Mouse (Mus musculus) CH12.LX (cell line): Measurements from ENCODE around the gene Ntm. TPM values are rescaled to one million over a fixed set of nuclear protein-coding genes. Genes with fewer than 3 reads are reported as not detected.

Source experiments
- DNase-seq: peaks from one replicate; pipeline ENCODE4 v3.0.0-alpha.2; 2013; ENCODE audit errors: extremely low read depth
- H3K27ac ChIP-seq: 2 replicates; pipeline ENCODE4 v1.5.1; 2012; ENCODE audit warnings: low read depth, mild to moderate bottlenecking, control low read depth, moderate library complexity; ENCODE audit not compliant: insufficient read depth
- H3K27me3 ChIP-seq: replicated peaks from 2 replicates; pipeline ENCODE3; 2012; ENCODE audit warnings: inconsistent platforms
- H3K36me3 ChIP-seq, 2 experiments: replicated peaks in 1 of 2; 2 replicates each; pipeline versions ENCODE3 to v1.6.1; 2012; ENCODE audit warnings: inconsistent platforms in 1 of 2, low read length in 1 of 2, mild to moderate bottlenecking in 1 of 2, mixed read lengths in 1 of 2, moderate library complexity in 1 of 2; ENCODE audit not compliant: control insufficient read depth in 1 of 2, insufficient read depth in 1 of 2
- H3K4me1 ChIP-seq, 2 experiments: 2 replicates each; pipeline ENCODE4 v1.6.1; 2012; ENCODE audit warnings: inconsistent platforms in 1 of 2, moderate library complexity in 1 of 2; ENCODE audit not compliant: insufficient read depth in 2 of 2, control insufficient read depth in 1 of 2
- H3K4me2 ChIP-seq: 2 replicates; pipeline ENCODE4 v1.6.1; 2012; ENCODE audit warnings: low read depth, mild to moderate bottlenecking, control low read depth; ENCODE audit not compliant: poor library complexity, insufficient read depth, severe bottlenecking
- H3K4me3 ChIP-seq, 3 experiments: fragments of 150-350 bp in 1 of 3; sonication (generic) in 1 of 3; replicated peaks in 1 of 3; 2 replicates each; pipeline versions ENCODE3 to v1.5.1; 2011 to 2012; ENCODE audit warnings: low read depth in 2 of 3, low read length in 2 of 3, mild to moderate bottlenecking in 2 of 3, moderate library complexity in 2 of 3, control low read depth in 1 of 3, improper control_type of control experiment in 1 of 3, inconsistent platforms in 1 of 3, mixed read lengths in 1 of 3; ENCODE audit not compliant: poor library complexity in 1 of 3
- H3K79me2 ChIP-seq: replicated peaks from 2 replicates; pipeline ENCODE4 v1.6.1; 2012; ENCODE audit warnings: mild to moderate bottlenecking, moderate library complexity; ENCODE audit not compliant: control insufficient read depth, poor library complexity, insufficient read depth, severe bottlenecking; ENCODE audit errors: extremely low read depth
- H3K9ac ChIP-seq: 2 replicates; pipeline ENCODE4 v1.6.1; 2012; ENCODE audit warnings: low read depth, mild to moderate bottlenecking, control low read depth, moderate library complexity; ENCODE audit not compliant: insufficient read depth
- H3K9me3 ChIP-seq: replicated peaks from 2 replicates; pipeline ENCODE3; 2012; ENCODE audit warnings: low read length, inconsistent platforms, mixed read lengths
- CHD1 ChIP-seq: IDR thresholded peaks from 2 replicates; pipeline ENCODE4 v1.6.1; 2012; ENCODE audit warnings: low read depth, low read length, improper control_type of control experiment, inconsistent platforms
- ETS1 ChIP-seq: conservative IDR thresholded peaks from 2 replicates; pipeline ENCODE4 v1.6.1; 2012; ENCODE audit warnings: low read depth, mild to moderate bottlenecking, inconsistent platforms, low read length, improper control_type of control experiment, moderate library complexity
- IRF4 ChIP-seq: IDR thresholded peaks from 2 replicates; pipeline ENCODE4 v1.6.1; 2014; ENCODE audit warnings: low read depth, mild to moderate bottlenecking, inconsistent platforms, low read length, improper control_type of control experiment
- JUN ChIP-seq: IDR thresholded peaks from 2 replicates; pipeline ENCODE4 v1.6.1; 2011; ENCODE audit warnings: low read depth, mild to moderate bottlenecking, low read length, improper control_type of control experiment, moderate library complexity; ENCODE audit not compliant: insufficient read depth
- MXI1 ChIP-seq: IDR thresholded peaks from 2 replicates; pipeline ENCODE4 v1.6.1; 2011; ENCODE audit warnings: mild to moderate bottlenecking, low read depth, low read length, improper control_type of control experiment
- NRF1 ChIP-seq: IDR thresholded peaks from 2 replicates; pipeline ENCODE4 v1.6.1; 2014; ENCODE audit warnings: low read depth, mild to moderate bottlenecking, inconsistent platforms, low read length, improper control_type of control experiment, moderate library complexity
- POLR2A ChIP-seq: IDR thresholded peaks from 2 replicates; pipeline ENCODE4 v1.6.1; 2011; ENCODE audit warnings: low read depth, mild to moderate bottlenecking, improper control_type of control experiment, low read length
- POLR2AphosphoS2 ChIP-seq: IDR thresholded peaks from 2 replicates; pipeline ENCODE4 v1.6.1; 2011; ENCODE audit warnings: low read depth, low read length, improper control_type of control experiment
- SIN3A ChIP-seq: IDR thresholded peaks from 2 replicates; pipeline ENCODE4 v1.6.1; 2012; ENCODE audit warnings: low read length, improper control_type of control experiment, inconsistent platforms
- USF1 ChIP-seq: IDR thresholded peaks from 2 replicates; pipeline ENCODE4 v1.6.1; 2014; ENCODE audit warnings: low read depth, mild to moderate bottlenecking, inconsistent platforms, low read length, improper control_type of control experiment
- ZKSCAN1 ChIP-seq: IDR thresholded peaks from 2 replicates; pipeline ENCODE4 v1.6.1; 2012; ENCODE audit warnings: low read depth, inconsistent platforms, low read length, improper control_type of control experiment, borderline replicate concordance
- ZMIZ1 ChIP-seq: IDR thresholded peaks from 2 replicates; pipeline ENCODE4 v1.6.1; 2012; ENCODE audit warnings: low read depth, mild to moderate bottlenecking, inconsistent platforms, low read length, improper control_type of control experiment
- dilution Hi-C: fragments of 300-500 bp; cut with MboI; formaldehyde crosslinking; loops from 2 replicates; pipeline ENCODE4 v1.14.3; 2020; ENCODE audit warnings: low sequenced_read_pairs; ENCODE audit not compliant: extremely low pct_unique_long_range_greater_than_20kb, extremely low pct_ligation_motif_present
- in situ Hi-C: fragments of 300-500 bp; cut with MboI; formaldehyde crosslinking; loops from 3 replicates; pipeline ENCODE4 v1.14.3; 2019; ENCODE audit warnings: low sequenced_read_pairs, low pct_ligation_motif_present, low pct_unique_long_range_greater_than_20kb, mixed read lengths
- polyA plus RNA-seq: library from polyadenylated mRNA; unstranded; fragments of >175 nt; gene quantifications from 2 replicates; pipeline ENCODE4 v1.2.1, GENCODE M21; 2012; ENCODE audit warnings: low read depth; ENCODE audit not compliant: insufficient read length
- total RNA-seq, 2 experiments: library from RNA; depleted of rRNA; stranded (reverse); fragments of 300-350 nt in 1 of 2; fragments of >200 nt in 1 of 2; gene quantifications; 2 replicates each; pipeline ENCODE4 v1.2.3; 2012 to 2014

Ntm gene
- total and polyA plus RNA-seq, 3 experiments = not detected

GRCm38 (mm10) chr9:29036466-29036865 is 926.5 kb downstream of the Ntm start:
- Histone ChIP-seq H3K4me1 (no peaks in the 10 kb centered on the region), H3K4me2 (no peak overlapping the region), H3K9me3 (peaks cover 64% of the 10 kb centered on the region), H3K36me3 (no peaks in the 10 kb centered on the region), H3K27me3 (no peaks in the 10 kb centered on the region), H3K27ac (no peak overlapping the region), H3K9ac (no peak overlapping the region), H3K79me2 (no peaks in the 10 kb centered on the region), H3K4me3 (no peak overlapping the region)
- TF ChIP-seq SIN3A (no peak), POLR2A (no peak), POLR2AphosphoS2 (no peak)
- in situ Hi-C loops = no loop called here
- no peak for DNase-seq
- dilution Hi-C loops = no loop called here

- H3K27me3 ChIP-seq = no peaks in the 10 kb centered on the region
- no peak for TF ChIP-seq ETS1
- TF ChIP-seq NRF1 = no peak
- no peak for TF ChIP-seq IRF4
- TF ChIP-seq CHD1 = no peak
- no peak for TF ChIP-seq JUN
- TF ChIP-seq MXI1 = no peak
- no peak for TF ChIP-seq ZMIZ1
- TF ChIP-seq, all 38 proteins: peak for 0
- Histone ChIP-seq H3K79me2 (no peaks in the 10 kb centered on the region), H3K9ac (no peak overlapping the region), H3K36me3 (no peaks in the 10 kb centered on the region), H3K4me2 (no peak overlapping the region), H3K27ac (no peak overlapping the region), H3K4me3 (no peak overlapping the region), H3K4me1 (no peaks in the 10 kb centered on the region), H3K9me3 (peaks cover 66% of the 10 kb centered on the region)
- in situ Hi-C loops = no loop called here
- no peak for DNase-seq
- dilution Hi-C loops = no loop called here
Measured at GRCm38 (mm10) chr9:29036058-29036457, 926.9 kb downstream of the Ntm start.

GRCm38 (mm10) chr9:29026410-29026809 is 936.5 kb downstream of the Ntm start:
- Histone ChIP-seq H3K4me3 (no peak overlapping the region), H3K9ac (no peak overlapping the region), H3K4me2 (no peak overlapping the region), H3K79me2 (no peaks in the 10 kb centered on the region), H3K36me3 (no peaks in the 10 kb centered on the region), H3K27me3 (no peaks in the 10 kb centered on the region), H3K4me1 (no peaks in the 10 kb centered on the region), H3K27ac (no peak overlapping the region), H3K9me3 (peaks cover 53% of the 10 kb centered on the region)
- no peak for DNase-seq
- dilution Hi-C loops (no loop called here), in situ Hi-C loops (no loop called here)
- TF ChIP-seq NRF1 = no peak
- no peak for TF ChIP-seq SIN3A
- no peak for TF ChIP-seq USF1
- no peak for TF ChIP-seq ZKSCAN1
- no peak for TF ChIP-seq POLR2AphosphoS2
- TF ChIP-seq ZMIZ1 = no peak
